Mouse (Mus musculus) intestine, embryonic 16.5 days (tissue): Measurements from ENCODE around the gene Tmem115. TPM values are rescaled to one million over a fixed set of nuclear protein-coding genes. Genes with fewer than 3 reads are reported as not detected.

ENCODE experiments used
- ATAC-seq: fragments of 200-750 bp; cut with Nextera tagmentation; 2 replicates; pipeline ENCODE4 v1.8.0; 2017; ENCODE audit warnings: moderate TSS enrichment, moderate library complexity
- H3K27ac ChIP-seq: fragments of 300-500 bp; sonication (generic); 2 replicates; pipeline ENCODE4 v1.5.1; 2014; ENCODE audit warnings: mild to moderate bottlenecking, low read length
- H3K27me3 ChIP-seq: fragments of 300-500 bp; sonication (generic); replicated peaks from 2 replicates; pipeline ENCODE4 v1.6.1; 2014; ENCODE audit warnings: low read length, control low read depth, mixed read lengths; ENCODE audit not compliant: control insufficient read depth, insufficient read depth
- H3K36me3 ChIP-seq: fragments of 300-500 bp; sonication (generic); 2 replicates; pipeline ENCODE4 v1.6.1; 2014; ENCODE audit warnings: low read length, control low read depth; ENCODE audit not compliant: control insufficient read depth, insufficient read depth
- H3K4me1 ChIP-seq: fragments of 300-500 bp; sonication (generic); 2 replicates; pipeline ENCODE4 v1.6.1; 2014; ENCODE audit warnings: low read length, control low read depth, mixed read lengths; ENCODE audit not compliant: control insufficient read depth, insufficient read depth
- H3K4me2 ChIP-seq: fragments of 300-500 bp; sonication (generic); 2 replicates; pipeline ENCODE4 v1.6.1; 2014; ENCODE audit warnings: low read depth, low read length, control low read depth
- H3K4me3 ChIP-seq: fragments of 300-500 bp; sonication (generic); 2 replicates; pipeline ENCODE4 v1.5.1; 2014; ENCODE audit warnings: mild to moderate bottlenecking, low read length
- H3K9ac ChIP-seq: fragments of 300-500 bp; sonication (generic); 2 replicates; pipeline ENCODE4 v1.6.1; 2014; ENCODE audit warnings: low read depth, low read length
- H3K9me3 ChIP-seq: fragments of 300-500 bp; sonication (generic); 2 replicates; pipeline ENCODE4 v1.6.1; 2016; ENCODE audit warnings: low read length, control low read depth; ENCODE audit not compliant: control insufficient read depth
- WGBS: fragments of 180-500 bp; shearing (Covaris S2); extraction: QIAGEN DNeasy Blood & Tissue Kit; methylation state at CpG from one replicate; pipeline ENCODE4 v1.1.7; 2014; 5-methylcytosine and 5-hydroxymethylcytosine counted together
- polyA plus RNA-seq: library from polyadenylated mRNA; unstranded; fragments of >200 nt; fragmentation: Nextera tagmentation; extraction: Ambion mirVana; gene quantifications from 2 replicates; pipeline ENCODE4 v1.2.1, GENCODE M21; 2015

Gene Tmem115
- polyA plus RNA-seq, 1 experiment from 2014 or later = 39.4 TPM

GRCm38 (mm10) chr9:107566041-107566709 lies 32.4 kb downstream of the Tmem115 start:
- peaks cover 11% of the 10 kb centered on the region; the same call in 1 of the 2 replicates for H3K36me3 ChIP-seq
- H3K4me1 ChIP-seq = peaks cover 44% of the 10 kb centered on the region
- no peaks in the 10 kb centered on the region for H3K27me3 ChIP-seq
- WGBS = 50% methylated on average over 15 of the region's 15 CpGs
- no peak for ATAC-seq
- no peaks in the 10 kb centered on the region for H3K9me3 ChIP-seq
- peak overlapping the region; percentile 32 for H3K4me2 ChIP-seq
- 0 out of 2 replicates have a peak overlapping the region, but pooled peaks have one; percentile 34 for H3K9ac ChIP-seq
- peak overlapping the region; percentile 13; the same call in 1 of the 2 replicates for H3K4me3 ChIP-seq
- peak overlapping the region; percentile 72 for H3K27ac ChIP-seq

- Histone ChIP-seq H3K4me2 (peak overlapping the region; percentile 32; the same call in 1 of the 2 replicates), H3K27me3 (no peaks in the 10 kb centered on the region), H3K9me3 (no peaks in the 10 kb centered on the region), H3K27ac (peak overlapping the region; percentile 72), H3K9ac (peak overlapping the region; percentile 34; the same call in 1 of the 2 replicates), H3K4me1 (peaks cover 51% of the 10 kb centered on the region), H3K36me3 (peaks cover 7% of the 10 kb centered on the region; the same call in 1 of the 2 replicates), H3K4me3 (peak overlapping the region; percentile 13; the same call in 1 of the 2 replicates)
- no peak for ATAC-seq
- WGBS = 44% methylated on average over 3 of the region's 3 CpGs
Measured at GRCm38 (mm10) chr9:107566855-107567254, 33.1 kb downstream of the Tmem115 start.

GRCm38 (mm10) chr9:107567702-107568319 lies 34.1 kb downstream of the Tmem115 start, which contains the start of gene Hyal2:
TSS of gene Hyal2 (plus strand) at chr9:107567945.
- no peaks in the 10 kb centered on the region for H3K27me3 ChIP-seq
- peak within 1 kb of the TSS; percentile 85 for H3K9ac ChIP-seq
- peaks cover 6% of the 10 kb centered on the region; the same call in 1 of the 2 replicates for H3K36me3 ChIP-seq
- peaks cover 56% of the 10 kb centered on the region for H3K4me1 ChIP-seq
- no peak for ATAC-seq
- no peaks in the 10 kb centered on the region for H3K9me3 ChIP-seq
- WGBS = 6% methylated on average over 18 of the region's 18 CpGs
- H3K4me2 ChIP-seq = peak within 1 kb of the TSS; percentile 74
- H3K4me3 ChIP-seq = peak within 1 kb of the TSS; percentile 78
- H3K27ac ChIP-seq = peak within 1 kb of the TSS; percentile 72

GRCm38 (mm10) chr9:107568331-107569261 lies 34.9 kb downstream of the Tmem115 start:
- Histone ChIP-seq H3K27me3 (no peaks in the 10 kb centered on the region), H3K36me3 (peaks cover 6% of the 10 kb centered on the region; the same call in 1 of the 2 replicates), H3K27ac (peak overlapping the region; percentile 72), H3K9ac (peak overlapping the region; percentile 85), H3K4me2 (peak overlapping the region; percentile 74), H3K4me3 (peak overlapping the region; percentile 78), H3K4me1 (peaks cover 55% of the 10 kb centered on the region), H3K9me3 (no peaks in the 10 kb centered on the region)
- ATAC-seq = peak; percentile 82
- WGBS = under 1% methylated on average over 41 of the region's 41 CpGs

- Histone ChIP-seq H3K4me1 (peaks cover 49% of the 10 kb centered on the region), H3K36me3 (peaks cover 6% of the 10 kb centered on the region; the same call in 1 of the 2 replicates)
- WGBS = under 1% methylated on average over 23 of the region's 23 CpGs
Measured at GRCm38 (mm10) chr9:107569270-107569669, 35.5 kb downstream of the Tmem115 start.

GRCm38 (mm10) chr9:107570016-107570415 lies 36.3 kb downstream of the Tmem115 start:
- no peak for ATAC-seq
- Histone ChIP-seq H3K9ac (peak overlapping the region; percentile 85), H3K36me3 (peaks cover 6% of the 10 kb centered on the region; the same call in 1 of the 2 replicates), H3K27ac (peak overlapping the region; percentile 72; the same call in 1 of the 2 replicates), H3K27me3 (no peaks in the 10 kb centered on the region), H3K4me3 (peak overlapping the region; percentile 78), H3K4me2 (peak overlapping the region; percentile 74), H3K9me3 (no peaks in the 10 kb centered on the region), H3K4me1 (peaks cover 45% of the 10 kb centered on the region)
- 37% methylated on average over 13 of the region's 13 CpGs for WGBS

More at GRCm38 (mm10) chr9:107569270-107569669, 35.5 kb downstream of the Tmem115 start:
- ATAC-seq = peak; percentile 22
- Histone ChIP-seq H3K9ac (peak overlapping the region; percentile 85), H3K9me3 (no peaks in the 10 kb centered on the region), H3K4me3 (peak overlapping the region; percentile 78), H3K4me2 (peak overlapping the region; percentile 74), H3K27me3 (no peaks in the 10 kb centered on the region), H3K27ac (peak overlapping the region; percentile 72)

GRCm38 (mm10) chr9:107570845-107571244 lies 37.1 kb downstream of the Tmem115 start:
- peak overlapping the region; percentile 53 for H3K27ac ChIP-seq
- no peaks in the 10 kb centered on the region for H3K9me3 ChIP-seq
- peaks cover 46% of the 10 kb centered on the region for H3K4me1 ChIP-seq
- WGBS = 65% methylated on average over 21 of the region's 21 CpGs
- peak overlapping the region; percentile 74 for H3K4me2 ChIP-seq
- H3K9ac ChIP-seq = peak overlapping the region; percentile 85
- no peaks in the 10 kb centered on the region for H3K27me3 ChIP-seq
- ATAC-seq = no peak
- H3K4me3 ChIP-seq = peak overlapping the region; percentile 78
- peaks cover 3% of the 10 kb centered on the region; the same call in 1 of the 2 replicates for H3K36me3 ChIP-seq

- H3K27me3 ChIP-seq = no peaks in the 10 kb centered on the region
- H3K4me3 ChIP-seq = peak overlapping the region; percentile 78; the same call in 1 of the 2 replicates
- peak overlapping the region; percentile 52; the same call in 1 of the 2 replicates for H3K27ac ChIP-seq
- H3K9ac ChIP-seq = no peak overlapping the region
- WGBS = 79% methylated on average over 22 of the region's 22 CpGs
- H3K9me3 ChIP-seq = no peaks in the 10 kb centered on the region
- ATAC-seq = no peak
- H3K4me1 ChIP-seq = peaks cover 47% of the 10 kb centered on the region
- peaks cover 3% of the 10 kb centered on the region; the same call in 1 of the 2 replicates for H3K36me3 ChIP-seq
- peak overlapping the region; percentile 74 for H3K4me2 ChIP-seq
Measured at GRCm38 (mm10) chr9:107571534-107572326, 38.0 kb downstream of the Tmem115 start.
